Mouse (Mus musculus): ENCODE measurements around the gene Dctn2. TPM values are rescaled to one million over a fixed set of nuclear protein-coding genes. Genes with fewer than 3 reads are reported as not detected.
A peak's percentile ranks its signal among the peaks of the same experiment; 100 is the strongest.
"Not testable (repeated sequence)": the region's sequence is repeated elsewhere in the genome, so short reads cannot be mapped to it uniquely, and the experiment has no call there.

Gene Dctn2
- polyA plus RNA-seq, 1 experiment, result 115 TPM

DNA sequence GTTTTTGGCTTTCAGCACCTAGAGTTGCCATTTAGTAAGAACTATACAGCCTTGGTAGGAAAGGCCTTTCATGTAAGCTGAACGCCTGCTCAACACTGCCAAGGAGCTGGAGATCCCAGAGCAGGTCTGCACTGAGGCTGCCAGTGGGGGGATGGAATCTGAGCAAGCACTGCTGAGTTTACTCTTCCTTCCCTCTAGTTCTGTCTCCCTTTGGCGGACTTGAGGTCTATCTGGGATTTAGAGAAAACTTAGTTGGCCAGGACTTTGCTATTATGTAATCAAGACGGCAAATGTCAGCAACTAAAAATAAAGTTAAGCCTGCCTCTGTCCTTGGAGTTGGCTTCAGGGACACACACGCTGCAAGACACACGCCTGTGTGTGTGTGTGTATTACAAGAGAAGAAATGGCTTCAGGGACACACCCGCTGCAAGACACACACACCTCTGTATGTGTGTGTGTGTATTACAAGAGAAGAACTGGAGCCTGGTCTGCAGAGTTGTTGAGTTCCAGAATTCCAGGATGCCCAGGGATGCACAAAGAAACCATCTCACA lies 26.9 kb downstream of the Dctn2 start:
- 62% methylated on average over 6 of the region's 6 CpGs for WGBS
- no peaks in the 10 kb centered on the region; the same call in 1 of the 2 replicates for H3K4me1 ChIP-seq (ENCODE audit: control insufficient read depth, insufficient read depth, low read length)
- no peak overlapping the region for H3K4me3 ChIP-seq (replicated peaks; ENCODE audit: control insufficient read depth, low read depth, low read length)
- H3K27ac ChIP-seq (ENCODE audit: control insufficient read depth, insufficient read depth, low read depth, low read length, poor library complexity), result no peak overlapping the region
- TF ChIP-seq POLR2A (IDR thresholded peaks at IDR 0.05; ENCODE audit: borderline replicate concordance, control insufficient read depth, low read depth, low read length) (no peak), CTCF (IDR thresholded peaks at IDR 0.05; ENCODE audit: control insufficient read depth, insufficient read depth, low read length) (no peak)

DNA sequence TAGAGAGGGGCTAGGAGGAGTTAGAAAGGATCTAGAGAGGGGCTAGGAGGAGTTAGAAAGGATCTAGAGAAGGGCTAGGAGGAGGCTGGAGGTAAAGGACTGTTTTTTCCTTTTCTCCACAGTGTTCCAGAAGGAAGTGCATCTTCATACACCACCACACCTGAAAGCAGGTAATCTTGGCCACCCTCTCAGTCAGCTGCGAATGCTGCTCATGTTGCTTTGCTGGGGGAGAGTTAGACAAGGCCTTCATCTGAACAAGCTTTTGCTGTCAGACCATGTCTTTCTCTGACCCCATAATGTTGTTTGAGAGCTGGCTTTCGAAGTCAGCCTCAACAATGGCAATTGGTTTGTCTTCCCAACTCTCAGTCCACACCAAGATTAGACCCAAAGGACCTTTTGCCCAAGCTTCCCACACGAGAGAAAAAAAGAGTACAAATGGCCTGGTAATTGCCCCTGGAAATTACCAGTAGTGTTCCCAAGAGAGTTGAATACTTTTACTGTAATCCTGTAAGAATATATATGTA lies 27.5 kb downstream of the Dctn2 start:
- no peak for TF ChIP-seq CTCF (IDR thresholded peaks at IDR 0.05; ENCODE audit: control insufficient read depth, insufficient read depth, low read length)
- TF ChIP-seq POLR2A (IDR thresholded peaks at IDR 0.05; ENCODE audit: borderline replicate concordance, control insufficient read depth, low read depth, low read length), result no peak
- WGBS, result 87% methylated on average over 3 of the region's 3 CpGs
- Histone ChIP-seq H3K4me1 (ENCODE audit: control insufficient read depth, insufficient read depth, low read length) (no peaks in the 10 kb centered on the region; the same call in 1 of the 2 replicates), H3K4me3 (replicated peaks; ENCODE audit: control insufficient read depth, low read depth, low read length) (no peak overlapping the region), H3K27ac (ENCODE audit: control insufficient read depth, insufficient read depth, low read depth, low read length, poor library complexity) (no peak overlapping the region)

DNA sequence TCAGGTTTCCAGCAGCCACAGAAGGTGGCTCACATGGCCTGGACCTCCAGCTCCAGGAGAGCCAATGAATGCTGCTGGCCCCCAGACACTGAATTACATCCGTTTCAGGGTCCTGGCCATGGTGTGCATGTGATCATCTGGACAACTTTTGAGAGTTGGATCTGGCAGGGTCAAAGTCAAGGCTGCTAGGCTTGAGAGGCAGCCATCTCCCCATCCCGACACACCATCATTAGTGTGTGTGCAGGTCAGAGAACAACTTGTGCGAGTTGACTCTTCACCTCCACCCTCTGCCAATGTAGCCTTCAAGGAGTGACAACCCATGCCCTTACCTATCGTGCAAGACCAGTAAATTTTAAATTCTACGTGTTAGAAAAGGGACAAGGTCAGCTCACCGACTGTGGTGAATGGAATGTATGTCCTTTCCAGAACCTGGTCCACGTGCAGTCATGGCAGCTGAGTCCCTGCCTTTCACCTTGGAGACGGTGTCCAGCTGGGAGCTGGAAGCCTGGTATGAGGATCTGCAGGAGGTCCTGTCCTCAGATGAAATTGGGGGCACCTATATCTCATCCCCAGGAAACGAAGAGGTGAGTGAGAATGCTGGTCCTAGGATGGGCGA lies 28.8 kb downstream of the Dctn2 start:
- WGBS, result 92% methylated on average over 10 of the region's 10 CpGs
- H3K27ac ChIP-seq (ENCODE audit: control insufficient read depth, insufficient read depth, low read depth, low read length, poor library complexity), result no peak overlapping the region
- TF ChIP-seq CTCF (IDR thresholded peaks at IDR 0.05; ENCODE audit: control insufficient read depth, insufficient read depth, low read length) (no peak), POLR2A (IDR thresholded peaks at IDR 0.05; ENCODE audit: borderline replicate concordance, control insufficient read depth, low read depth, low read length) (no peak)
- no peak overlapping the region for H3K4me3 ChIP-seq (replicated peaks; ENCODE audit: control insufficient read depth, low read depth, low read length)
- no peaks in the 10 kb centered on the region for H3K4me1 ChIP-seq (ENCODE audit: control insufficient read depth, insufficient read depth, low read length)

DNA sequence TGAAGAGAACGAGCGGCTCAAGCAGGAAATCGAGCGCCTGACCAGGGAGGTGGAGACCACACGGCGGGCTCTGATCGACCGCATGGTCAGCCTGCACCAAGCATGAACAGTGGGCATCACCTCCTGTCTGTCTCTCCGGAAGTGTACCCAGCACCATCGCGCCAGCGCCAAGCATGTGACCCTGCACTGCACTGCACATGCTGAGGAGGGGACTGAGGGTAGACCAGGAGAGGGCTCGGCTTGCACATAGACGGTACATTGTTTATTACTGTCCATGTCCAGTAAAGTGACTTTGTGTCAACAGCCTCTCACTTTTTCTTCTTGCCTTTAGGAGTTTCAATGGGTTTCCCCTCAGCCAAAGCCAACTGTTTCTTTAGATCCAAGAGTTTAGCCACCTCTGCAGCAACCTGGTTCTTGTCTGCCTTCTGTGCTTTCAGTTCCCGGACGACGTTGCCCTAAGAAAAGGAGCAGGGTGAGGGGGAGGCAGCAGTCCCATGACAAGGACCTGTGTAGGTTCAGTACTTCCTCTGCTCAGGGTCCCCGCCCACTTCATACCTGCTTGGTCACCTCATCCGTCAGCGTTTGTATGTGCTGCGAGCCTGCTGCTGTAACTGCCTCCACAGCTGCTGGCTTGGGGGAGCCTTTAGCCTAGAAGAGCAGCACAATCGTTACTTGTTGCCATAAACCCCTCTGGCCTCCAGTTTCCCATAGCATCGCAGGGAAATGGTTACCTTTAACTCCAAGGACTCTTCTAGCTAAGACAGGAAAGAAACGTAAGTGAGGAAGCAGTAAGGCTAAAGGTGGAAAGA lies 30.0 kb downstream of the Dctn2 start:
- TF ChIP-seq POLR2A (IDR thresholded peaks at IDR 0.05; ENCODE audit: borderline replicate concordance, control insufficient read depth, low read depth, low read length), result peak; percentile 33; the same call in 1 of the 2 replicates
- no peak for TF ChIP-seq CTCF (IDR thresholded peaks at IDR 0.05; ENCODE audit: control insufficient read depth, insufficient read depth, low read length)
- Histone ChIP-seq H3K27ac (ENCODE audit: control insufficient read depth, insufficient read depth, low read depth, low read length, poor library complexity) (no peak overlapping the region), H3K4me3 (replicated peaks; ENCODE audit: control insufficient read depth, low read depth, low read length) (no peak overlapping the region), H3K4me1 (ENCODE audit: control insufficient read depth, insufficient read depth, low read length) (no peaks in the 10 kb centered on the region)
- WGBS, result 85% methylated on average over 24 of the region's 24 CpGs

DNA sequence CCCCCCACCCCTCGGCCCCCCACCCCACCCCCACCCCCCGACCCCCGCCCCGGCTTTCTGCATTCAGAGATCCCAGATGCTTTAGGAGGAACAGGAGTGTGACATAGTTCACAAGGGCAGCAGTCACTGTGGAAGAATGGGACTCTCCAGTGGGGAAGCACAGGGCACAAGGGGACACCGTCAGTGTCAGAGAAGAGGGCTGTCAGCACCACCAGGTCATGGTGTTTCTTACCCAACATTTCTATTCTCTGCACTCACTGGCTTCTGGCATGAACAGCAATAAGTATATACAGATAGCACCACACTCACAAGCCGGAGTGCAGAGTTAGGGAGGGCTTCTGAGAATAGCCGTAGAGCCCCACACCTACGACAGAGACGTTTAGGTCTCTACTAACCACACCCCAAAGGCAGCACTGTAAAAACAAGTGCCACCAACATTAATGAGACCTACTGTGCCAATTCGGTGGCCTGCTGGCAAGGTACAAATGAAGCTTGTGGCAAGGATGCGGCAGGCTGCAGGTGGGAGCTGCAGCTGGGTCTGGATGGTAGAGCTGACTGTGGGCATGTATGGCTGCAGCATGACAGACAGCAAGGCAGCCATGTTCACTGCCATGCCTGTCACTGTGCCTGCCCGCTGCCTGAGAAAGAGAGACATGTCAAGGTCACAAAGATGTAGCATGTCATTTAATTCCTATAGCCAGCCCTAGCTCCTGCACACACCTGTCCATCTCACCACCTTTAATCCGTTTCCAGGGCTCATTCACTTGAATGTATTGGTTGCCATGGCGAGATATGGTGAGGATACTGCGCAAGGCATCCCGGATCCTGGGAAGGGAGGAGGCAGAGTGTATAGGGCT lies 31.1 kb downstream of the Dctn2 start:
- TF ChIP-seq CTCF (IDR thresholded peaks at IDR 0.05; ENCODE audit: control insufficient read depth, insufficient read depth, low read length), result no peak
- no peak for TF ChIP-seq POLR2A (IDR thresholded peaks at IDR 0.05; ENCODE audit: borderline replicate concordance, control insufficient read depth, low read depth, low read length)
- Histone ChIP-seq H3K4me1 (ENCODE audit: control insufficient read depth, insufficient read depth, low read length) (no peaks in the 10 kb centered on the region), H3K4me3 (replicated peaks; ENCODE audit: control insufficient read depth, low read depth, low read length) (no peak overlapping the region), H3K27ac (ENCODE audit: control insufficient read depth, insufficient read depth, low read depth, low read length, poor library complexity) (no peak overlapping the region)
- WGBS, result 90% methylated on average over 16 of the region's 16 CpGs

DNA sequence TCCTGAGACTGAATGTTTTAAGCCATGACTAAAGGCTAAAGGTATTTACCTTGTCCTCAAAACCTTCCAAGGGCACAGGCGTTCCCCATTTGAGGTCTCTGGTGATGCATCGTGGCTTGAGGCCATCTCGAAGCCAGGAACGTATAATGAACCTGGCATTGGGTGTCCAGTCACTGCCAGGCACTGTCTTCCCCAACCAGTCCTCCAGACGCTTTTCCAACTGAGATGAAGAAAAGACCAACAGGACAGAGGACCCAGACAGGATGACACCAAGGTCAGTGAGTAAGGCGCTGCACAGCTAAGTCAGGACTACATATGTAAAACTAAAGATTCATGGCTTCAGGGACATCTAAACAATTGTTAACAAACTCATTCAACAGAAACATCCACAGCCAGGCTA lies 34.2 kb downstream of the Dctn2 start:
- TF ChIP-seq POLR2A (IDR thresholded peaks at IDR 0.05; ENCODE audit: borderline replicate concordance, control insufficient read depth, low read depth, low read length) (no peak), CTCF (IDR thresholded peaks at IDR 0.05; ENCODE audit: control insufficient read depth, insufficient read depth, low read length) (no peak)
- WGBS, result 88% methylated on average over 6 of the region's 6 CpGs
- H3K4me3 ChIP-seq (replicated peaks; ENCODE audit: control insufficient read depth, low read depth, low read length), result no peak overlapping the region
- H3K4me1 ChIP-seq (ENCODE audit: control insufficient read depth, insufficient read depth, low read length), result no peaks in the 10 kb centered on the region
- H3K27ac ChIP-seq (ENCODE audit: control insufficient read depth, insufficient read depth, low read depth, low read length, poor library complexity), result no peak overlapping the region

DNA sequence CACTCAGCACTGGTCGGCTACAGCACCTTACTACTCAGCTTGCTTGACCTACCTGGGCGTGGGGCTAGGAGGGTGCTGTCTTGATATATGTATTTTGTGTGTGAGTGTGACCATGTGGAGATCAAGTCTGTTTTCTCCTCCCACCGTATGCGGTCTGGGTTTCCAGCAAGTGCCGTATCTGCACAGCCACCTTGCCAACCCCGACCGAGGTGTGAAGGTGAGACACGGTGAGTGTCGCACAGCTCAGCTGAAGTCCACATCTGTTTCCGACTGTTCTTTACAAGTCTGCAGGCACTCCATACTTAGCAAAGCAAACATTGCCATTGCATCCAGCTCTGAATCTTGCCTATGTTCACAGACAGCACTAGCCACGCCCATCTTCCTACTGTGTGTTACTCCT lies 37.0 kb downstream of the Dctn2 start:
- TF ChIP-seq POLR2A (IDR thresholded peaks at IDR 0.05; ENCODE audit: borderline replicate concordance, control insufficient read depth, low read depth, low read length), result 0 out of 2 replicates have a peak, but pooled peaks have one; percentile 7
- TF ChIP-seq CTCF (IDR thresholded peaks at IDR 0.05; ENCODE audit: control insufficient read depth, insufficient read depth, low read length), result no peak
- no peaks in the 10 kb centered on the region for H3K4me1 ChIP-seq (ENCODE audit: control insufficient read depth, insufficient read depth, low read length)
- no peak overlapping the region for H3K4me3 ChIP-seq (replicated peaks; ENCODE audit: control insufficient read depth, low read depth, low read length)
- no peak overlapping the region for H3K27ac ChIP-seq (ENCODE audit: control insufficient read depth, insufficient read depth, low read depth, low read length, poor library complexity)
- 87% methylated on average over 11 of the region's 11 CpGs for WGBS

DNA sequence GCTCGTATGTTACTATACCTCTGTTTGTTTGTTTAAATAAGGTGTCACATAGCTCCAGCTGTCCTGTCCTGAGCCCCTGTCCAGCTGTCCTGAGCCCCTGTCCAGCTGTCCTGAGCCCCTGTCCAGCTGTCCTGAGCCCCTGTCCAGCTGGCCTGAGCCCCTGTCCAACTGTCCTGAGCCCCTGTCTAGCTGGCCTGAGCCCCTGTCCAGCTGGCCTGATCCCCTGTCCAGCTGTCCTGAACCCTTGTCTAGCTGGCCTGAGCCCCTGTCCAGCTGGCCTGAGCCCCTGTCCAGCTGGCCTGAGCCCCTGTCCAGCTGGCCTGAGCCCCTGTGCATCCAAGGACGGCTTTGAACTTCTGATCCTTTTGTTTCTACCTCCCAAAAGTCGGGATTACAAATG lies 43.0 kb downstream of the Dctn2 start:
- 83% methylated on average over 3 of the region's 3 CpGs for WGBS
- not testable (repeated sequence) for H3K27ac ChIP-seq (ENCODE audit: control insufficient read depth, insufficient read depth, low read depth, low read length, poor library complexity); H3K4me3 ChIP-seq (replicated peaks; ENCODE audit: control insufficient read depth, low read depth, low read length); H3K4me1 ChIP-seq (ENCODE audit: control insufficient read depth, insufficient read depth, low read length)

All from bone marrow, adult 2 months (tissue).